Mouse (Mus musculus) heart, adult 2 months (tissue): ENCODE results near the gene Sp8.

Experiments
- CTCF ChIP-seq: fragments of 200-600 bp; IDR thresholded peaks from 2 replicates; pipeline ENCODE4 v1.8.1; 2022; ENCODE audit warnings: antibody characterized with exemption, mild to moderate bottlenecking, moderate library complexity
- POLR2A ChIP-seq: fragments of 200-500 bp; IDR thresholded peaks from 2 replicates; pipeline ENCODE4 v1.6.1; 2011; ENCODE audit warnings: mild to moderate bottlenecking, low read depth, low read length, control low read depth; ENCODE audit not compliant: insufficient read depth

GRCm38 (mm10) chr12:118854831-118855453 lies 8.8 kb downstream of the Sp8 start:
- TF ChIP-seq POLR2A: no peak
- TF ChIP-seq CTCF: peak; percentile 82
